Mouse (Mus musculus) embryonic fibroblast, embryonic 13.5 days (primary cell): ENCODE results near the gene Pla2g2f. TPM values are rescaled to one million over a fixed set of nuclear protein-coding genes. Genes with fewer than 3 reads are reported as not detected.

Experiments used
- H3K27ac ChIP-seq: 2 replicates; pipeline ENCODE4 v1.5.1; 2012; ENCODE audit warnings: low read length, control low read depth, inconsistent platforms; ENCODE audit not compliant: insufficient read depth
- H3K4me1 ChIP-seq: 2 replicates; pipeline ENCODE4 v1.6.1; 2011; ENCODE audit warnings: low read length; ENCODE audit not compliant: control insufficient read depth, insufficient read depth
- H3K4me3 ChIP-seq: 2 replicates; pipeline ENCODE4 v1.5.1; 2011; ENCODE audit warnings: mild to moderate bottlenecking, control low read depth, low read length; ENCODE audit not compliant: insufficient read depth
- CTCF ChIP-seq: IDR thresholded peaks from 2 replicates; pipeline ENCODE4 v1.5.1; 2011; ENCODE audit warnings: mild to moderate bottlenecking, control low read depth, low read length, moderate library complexity, borderline replicate concordance; ENCODE audit not compliant: insufficient read depth
- POLR2A ChIP-seq: IDR thresholded peaks from 2 replicates; pipeline ENCODE4 v1.6.1; 2011; ENCODE audit warnings: low read depth, mild to moderate bottlenecking, control low read depth, low read length, moderate library complexity
- polyA plus RNA-seq: library from polyadenylated mRNA; stranded (reverse); fragments of >200 nt; gene quantifications from 2 replicates; pipeline ENCODE4 v1.2.4, GENCODE M21; 2011; ENCODE audit warnings: low read depth; ENCODE audit not compliant: missing spikeins, insufficient read length

The Pla2g2f gene
- polyA plus RNA-seq, 1 experiment: not detected

DNA sequence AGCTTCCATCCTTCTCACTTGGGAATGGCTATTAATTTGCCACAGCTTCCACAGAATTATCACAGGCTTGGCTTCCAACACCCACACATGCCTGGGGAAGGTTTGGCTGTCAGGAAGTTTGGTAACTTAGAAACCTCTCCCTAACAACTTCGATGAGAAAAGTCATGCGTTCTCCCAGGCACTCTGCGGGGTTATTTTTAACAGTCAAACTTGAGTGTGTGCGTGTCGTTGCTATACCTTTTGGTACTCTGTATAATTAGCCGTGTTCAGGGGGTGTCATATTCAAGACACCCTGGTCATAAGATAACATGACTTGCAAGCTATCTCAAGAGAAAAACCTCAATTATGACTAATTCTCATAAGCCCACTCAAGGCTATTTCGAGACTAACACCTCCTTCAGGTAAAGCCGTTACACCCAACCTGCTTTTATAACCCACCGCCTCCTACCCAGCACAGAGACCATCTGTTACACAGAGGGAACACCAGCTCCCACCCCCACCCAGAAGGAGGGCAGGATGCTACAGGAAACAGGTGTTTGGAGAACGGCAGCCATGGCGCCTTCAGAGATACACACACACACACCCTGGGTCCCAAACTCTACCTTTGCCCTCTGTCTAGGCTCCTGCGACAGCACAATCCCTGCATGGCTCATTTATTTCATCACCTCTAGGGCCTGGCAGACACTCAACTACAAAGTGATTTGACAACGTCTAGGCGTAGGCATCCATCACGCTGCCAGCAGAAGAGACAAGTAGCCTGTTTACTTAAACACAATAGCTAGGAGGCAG, 33.7 kb downstream of the Pla2g2f start:
- no peaks in the 10 kb centered on the region for H3K4me1 ChIP-seq
- no peak overlapping the region for H3K27ac ChIP-seq
- H3K4me3 ChIP-seq: no peak overlapping the region
- TF ChIP-seq CTCF (no peak), POLR2A (no peak)

GRCm38 (mm10) chr4:138719264-138719596, 38.2 kb downstream of the Pla2g2f start:
- H3K4me1 ChIP-seq: no peaks in the 10 kb centered on the region
- H3K27ac ChIP-seq: no peak overlapping the region
- TF ChIP-seq POLR2A (no peak), CTCF (no peak)
- H3K4me3 ChIP-seq: no peak overlapping the region

- Histone ChIP-seq H3K4me1 (no peaks in the 10 kb centered on the region), H3K4me3 (no peak overlapping the region), H3K27ac (no peak overlapping the region)
- TF ChIP-seq POLR2A (no peak), CTCF (no peak)
Observed at GRCm38 (mm10) chr4:138718586-138719263, 38.7 kb downstream of the Pla2g2f start.

DNA sequence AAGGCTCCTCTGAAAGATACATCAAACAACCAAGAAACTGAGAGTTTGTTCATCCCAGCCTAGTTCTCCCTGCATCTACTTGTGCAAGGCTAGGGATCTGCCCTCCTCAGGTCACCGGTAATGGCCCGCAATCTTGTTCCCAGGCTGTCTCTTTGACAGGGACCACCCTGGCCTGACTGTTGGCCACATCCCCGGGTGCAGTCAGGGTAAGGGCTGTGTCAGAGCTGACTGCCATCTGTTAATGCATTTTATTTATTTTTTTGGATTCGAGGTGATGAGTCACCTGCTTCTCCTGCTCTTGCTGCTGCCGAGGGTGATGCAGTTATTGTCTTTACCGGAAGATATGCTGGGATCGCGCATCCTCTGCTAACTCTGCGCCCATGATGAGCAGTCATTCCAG, 40.7 kb downstream of the Pla2g2f start:
- Histone ChIP-seq H3K27ac (no peak overlapping the region), H3K4me1 (no peaks in the 10 kb centered on the region), H3K4me3 (no peak overlapping the region)
- TF ChIP-seq CTCF: no peak
- no peak for TF ChIP-seq POLR2A

- H3K4me1 ChIP-seq: no peaks in the 10 kb centered on the region
- TF ChIP-seq CTCF (no peak), POLR2A (no peak)
- no peak overlapping the region for H3K4me3 ChIP-seq
- no peak overlapping the region for H3K27ac ChIP-seq
Observed at GRCm38 (mm10) chr4:138714186-138714585, 43.2 kb downstream of the Pla2g2f start.

DNA sequence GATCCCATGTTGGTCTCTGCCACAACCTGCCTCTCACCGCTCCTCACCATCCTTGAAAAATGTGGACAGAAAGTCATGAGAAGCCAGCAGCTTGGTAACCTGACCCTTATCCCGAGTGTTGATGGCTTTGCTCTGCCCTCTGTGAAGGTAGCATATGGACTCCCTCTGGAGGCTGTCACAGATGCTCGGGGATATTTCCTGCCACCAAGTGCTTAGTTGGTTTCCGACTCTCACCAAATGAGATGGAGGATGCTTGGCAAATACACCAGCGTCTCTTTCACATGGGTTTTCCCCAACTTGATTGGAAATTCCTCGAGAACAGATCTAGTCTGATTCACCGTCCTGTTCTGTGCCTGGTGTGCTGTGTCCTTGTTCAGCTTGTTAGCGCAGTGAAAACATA, 44.8 kb downstream of the Pla2g2f start:
- Histone ChIP-seq H3K27ac (no peak overlapping the region), H3K4me3 (no peak overlapping the region), H3K4me1 (no peaks in the 10 kb centered on the region)
- TF ChIP-seq POLR2A: no peak

- H3K27ac ChIP-seq: no peak overlapping the region
- H3K4me3 ChIP-seq: no peak overlapping the region
- no peaks in the 10 kb centered on the region for H3K4me1 ChIP-seq
- no peak for TF ChIP-seq CTCF
- no peak for TF ChIP-seq POLR2A
Observed at GRCm38 (mm10) chr4:138712096-138712495, 45.3 kb downstream of the Pla2g2f start.

- H3K4me3 ChIP-seq: no peak overlapping the region
Observed at GRCm38 (mm10) chr4:138711051-138711820, 46.2 kb downstream of the Pla2g2f start.

DNA sequence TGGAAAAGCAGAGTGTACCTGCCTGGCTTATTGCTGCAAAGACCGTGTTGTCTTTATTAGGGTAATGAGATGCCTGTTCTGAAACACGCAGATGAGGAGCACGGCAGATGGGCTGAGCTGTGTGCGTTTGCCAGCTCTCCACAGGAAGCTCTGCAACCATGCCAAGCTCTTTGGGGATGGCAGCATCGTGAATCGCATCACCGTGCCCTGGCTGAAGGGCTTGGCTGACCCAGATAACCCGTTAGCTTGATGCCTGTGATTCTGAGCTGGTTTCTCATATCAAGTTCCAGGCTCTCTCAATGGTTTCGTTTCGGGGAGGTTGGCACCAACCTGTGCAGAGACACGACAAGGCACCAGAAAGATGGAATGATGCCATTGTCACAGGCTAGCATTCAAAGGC, 46.8 kb downstream of the Pla2g2f start:
- no peak for TF ChIP-seq POLR2A
- no peak for TF ChIP-seq CTCF
- no peak overlapping the region for H3K4me3 ChIP-seq
- H3K27ac ChIP-seq: no peak overlapping the region
- H3K4me1 ChIP-seq: no peaks in the 10 kb centered on the region

More at GRCm38 (mm10) chr4:138711051-138711820, 46.2 kb downstream of the Pla2g2f start:
- TF ChIP-seq CTCF (no peak), POLR2A (no peak)
- H3K27ac ChIP-seq: no peak overlapping the region
- no peaks in the 10 kb centered on the region for H3K4me1 ChIP-seq

DNA sequence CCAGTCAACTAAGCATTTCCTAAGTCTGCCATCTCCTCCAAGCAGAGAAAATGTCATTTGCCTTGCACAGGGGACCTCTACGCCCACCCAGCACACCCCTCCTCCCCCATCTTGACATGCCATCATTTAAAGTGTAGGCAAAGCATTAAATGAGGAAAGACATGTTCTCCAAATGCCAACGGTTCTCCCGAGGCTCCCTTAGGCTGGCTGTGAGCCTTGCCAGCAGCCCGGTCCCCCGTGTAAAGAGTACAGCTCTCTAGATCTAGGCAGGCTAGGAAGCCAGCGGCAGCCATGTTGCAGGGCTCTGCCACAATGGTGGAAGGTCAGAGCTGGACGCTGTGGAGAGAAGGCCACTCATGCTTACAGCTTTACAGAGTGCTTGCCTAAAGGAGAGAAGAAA, 47.5 kb downstream of the Pla2g2f start:
- no peaks in the 10 kb centered on the region for H3K4me1 ChIP-seq

More for the DNA sequence above, 47.5 kb downstream of the Pla2g2f start:
- Histone ChIP-seq H3K4me3 (no peak overlapping the region), H3K27ac (no peak overlapping the region)
- TF ChIP-seq POLR2A: no peak
- TF ChIP-seq CTCF: no peak
